Mouse (Mus musculus) limb, embryonic 12.5 days (tissue): ENCODE results near the gene Ncoa1. TPM values are rescaled to one million over a fixed set of nuclear protein-coding genes. Genes with fewer than 3 reads are reported as not detected.
"Not testable (repeated sequence)": the region's sequence is repeated elsewhere in the genome, so short reads cannot be mapped to it uniquely, and the experiment has no call there.

ENCODE experiments used
- ATAC-seq: fragments of 200-750 bp; cut with Nextera tagmentation; 2 replicates; pipeline ENCODE4 v1.8.0; 2017; ENCODE audit warnings: low read depth, moderate TSS enrichment; ENCODE audit not compliant: insufficient number of reproducible peaks, insufficient read depth, low FRiP score, low TSS enrichment
- H3K27ac ChIP-seq: fragments of 300-500 bp; sonication (generic); 2 replicates; pipeline ENCODE4 v1.5.1; 2016; ENCODE audit warnings: mild to moderate bottlenecking, moderate library complexity
- H3K27me3 ChIP-seq: fragments of 300-500 bp; sonication (generic); 2 replicates; pipeline ENCODE4 v1.6.1; 2016; ENCODE audit warnings: mild to moderate bottlenecking, moderate library complexity
- H3K36me3 ChIP-seq: fragments of 300-500 bp; sonication (generic); 2 replicates; pipeline ENCODE4 v1.6.1; 2016; ENCODE audit warnings: mild to moderate bottlenecking, moderate library complexity
- H3K4me1 ChIP-seq: fragments of 300-500 bp; sonication (generic); replicated peaks from 2 replicates; pipeline ENCODE4 v1.6.1; 2016
- H3K4me2 ChIP-seq: fragments of 300-500 bp; sonication (generic); 2 replicates; pipeline ENCODE4 v1.6.1; 2016; ENCODE audit warnings: mild to moderate bottlenecking, moderate library complexity
- H3K4me3 ChIP-seq: fragments of 300-500 bp; sonication (generic); replicated peaks from 2 replicates; pipeline ENCODE4 v1.5.1; 2016; ENCODE audit warnings: mild to moderate bottlenecking
- H3K9ac ChIP-seq: fragments of 300-500 bp; sonication (generic); replicated peaks from 2 replicates; pipeline ENCODE4 v1.6.1; 2016; ENCODE audit warnings: mild to moderate bottlenecking, moderate library complexity
- H3K9me3 ChIP-seq: fragments of 300-500 bp; sonication (generic); 2 replicates; pipeline ENCODE4 v1.6.1; 2016; ENCODE audit warnings: mild to moderate bottlenecking, moderate library complexity
- WGBS: fragments of 180-500 bp; shearing (Covaris S2); methylation state at CpG from one replicate; pipeline ENCODE4 v1.1.7; 2016; 5-methylcytosine and 5-hydroxymethylcytosine counted together
- polyA plus RNA-seq: library from polyadenylated mRNA; unstranded; fragments of >200 nt; fragmentation: Nextera tagmentation; extraction: Ambion mirVana; gene quantifications from 2 replicates; pipeline ENCODE4 v1.2.1, GENCODE M21; 2016

The Ncoa1 gene
- polyA plus RNA-seq, 1 experiment from 2014 or later, result 11.3 TPM

DNA sequence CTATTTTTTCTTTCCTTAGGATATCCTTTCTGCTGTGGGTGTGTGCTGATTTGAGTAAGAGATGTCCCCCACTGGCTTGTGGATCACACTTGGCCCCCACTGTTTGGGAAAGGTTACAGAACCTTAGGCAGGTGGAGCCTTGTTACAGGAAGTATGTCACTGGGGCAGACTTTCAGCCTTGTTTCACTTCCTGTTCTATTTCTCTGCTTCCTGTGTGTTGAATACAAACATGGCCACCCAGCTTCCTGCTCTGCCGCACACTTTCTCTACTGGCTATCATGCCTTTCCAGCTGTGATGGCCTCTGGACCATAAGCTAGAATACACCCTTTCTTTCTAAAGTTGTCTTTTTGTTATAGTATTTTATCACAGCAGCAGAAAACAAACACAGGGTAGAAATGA, 111.0 kb downstream of the Ncoa1 start:
- Histone ChIP-seq H3K4me2 (no peak overlapping the region), H3K27me3 (no peaks in the 10 kb centered on the region), H3K4me3 (no peak overlapping the region), H3K4me1 (no peaks in the 10 kb centered on the region), H3K36me3 (no peaks in the 10 kb centered on the region), H3K27ac (no peak overlapping the region), H3K9ac (no peak overlapping the region), H3K9me3 (no peaks in the 10 kb centered on the region)
- 92% methylated on average over 1 of the region's 1 CpGs for WGBS
- ATAC-seq, result no peak

DNA sequence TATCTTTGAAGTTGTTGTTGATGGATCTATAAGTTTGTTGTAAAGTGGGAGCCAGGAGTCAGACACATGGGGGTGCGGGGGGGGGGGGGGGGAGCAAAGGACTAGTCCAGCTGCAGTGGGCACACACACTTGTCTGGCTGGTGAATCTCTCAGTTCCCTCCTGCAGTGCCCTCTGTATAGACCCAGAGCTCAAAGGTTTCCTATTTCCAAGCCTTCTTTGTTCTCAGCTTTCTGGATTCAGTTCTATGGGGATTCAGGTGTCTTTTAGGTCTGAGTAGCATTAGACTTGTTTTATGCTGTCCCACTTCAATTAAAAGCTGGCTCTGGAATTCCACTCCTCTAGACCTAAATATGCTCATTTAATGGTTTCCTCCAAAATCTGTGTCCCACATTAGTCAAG, 117.5 kb downstream of the Ncoa1 start:
- Histone ChIP-seq H3K4me1 (no peaks in the 10 kb centered on the region; the same call in 1 of the 2 replicates), H3K4me2 (no peak overlapping the region), H3K4me3 (no peak overlapping the region), H3K9ac (no peak overlapping the region), H3K36me3 (no peaks in the 10 kb centered on the region), H3K9me3 (no peaks in the 10 kb centered on the region), H3K27ac (no peak overlapping the region), H3K27me3 (no peaks in the 10 kb centered on the region)
- ATAC-seq, result no peak
- no CpG with 5 or more reads among the region's 1 CpGs for WGBS

DNA sequence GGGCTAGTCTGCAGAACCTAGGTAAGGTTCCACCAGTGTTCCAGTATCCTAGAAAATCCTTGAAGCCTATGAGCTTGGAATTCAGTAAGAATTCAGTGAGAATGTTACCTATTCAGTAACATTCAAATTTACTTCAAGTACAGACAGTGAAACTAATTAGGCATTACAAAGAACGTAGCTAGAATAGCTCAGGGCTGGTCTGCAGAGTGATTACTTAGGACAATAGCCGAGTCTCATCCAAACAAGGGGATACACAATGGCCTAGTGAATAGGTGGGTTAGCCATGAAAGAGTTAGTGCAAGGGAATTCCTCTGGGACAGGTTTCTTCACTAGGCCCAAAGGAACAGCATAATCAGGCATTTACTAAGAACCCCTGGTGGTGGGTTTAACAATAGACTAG, 118.3 kb downstream of the Ncoa1 start:
- 69% methylated on average over 2 of the region's 2 CpGs for WGBS

DNA sequence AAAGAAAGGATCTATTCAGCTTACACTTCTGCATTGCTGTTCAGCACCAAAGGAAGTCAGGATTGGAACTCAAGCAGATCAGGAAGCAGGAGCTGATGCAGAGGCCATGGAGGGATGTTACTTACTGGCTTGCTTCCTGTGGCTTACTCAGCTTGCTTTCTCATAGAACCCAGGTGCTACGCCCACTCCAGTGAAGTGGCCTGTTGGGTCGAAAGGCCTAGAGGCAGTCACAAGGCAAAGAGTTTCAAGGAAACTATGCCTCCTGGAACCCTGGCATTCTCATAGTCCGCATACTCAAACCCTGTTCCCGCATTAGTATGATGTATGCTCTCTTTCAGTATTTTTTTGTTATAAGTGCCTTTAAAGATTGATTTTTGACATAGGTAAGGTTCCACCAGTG, 118.9 kb downstream of the Ncoa1 start:
- H3K4me1 ChIP-seq, result no peaks in the 10 kb centered on the region; the same call in 1 of the 2 replicates
- H3K27me3 ChIP-seq, result no peaks in the 10 kb centered on the region
- H3K27ac ChIP-seq, result no peak overlapping the region
- H3K9ac ChIP-seq, result no peak overlapping the region
- no peaks in the 10 kb centered on the region for H3K36me3 ChIP-seq
- no peak overlapping the region for H3K4me2 ChIP-seq
- no peaks in the 10 kb centered on the region for H3K9me3 ChIP-seq
- ATAC-seq, result no peak
- 91% methylated on average over 4 of the region's 4 CpGs for WGBS
- H3K4me3 ChIP-seq, result no peak overlapping the region

More for the DNA sequence above, 118.3 kb downstream of the Ncoa1 start:
- not testable (repeated sequence) for H3K4me2 ChIP-seq, H3K4me1 ChIP-seq, H3K27ac ChIP-seq, H3K9me3 ChIP-seq, H3K9ac ChIP-seq, H3K36me3 ChIP-seq, H3K27me3 ChIP-seq, H3K4me3 ChIP-seq, ATAC-seq

DNA sequence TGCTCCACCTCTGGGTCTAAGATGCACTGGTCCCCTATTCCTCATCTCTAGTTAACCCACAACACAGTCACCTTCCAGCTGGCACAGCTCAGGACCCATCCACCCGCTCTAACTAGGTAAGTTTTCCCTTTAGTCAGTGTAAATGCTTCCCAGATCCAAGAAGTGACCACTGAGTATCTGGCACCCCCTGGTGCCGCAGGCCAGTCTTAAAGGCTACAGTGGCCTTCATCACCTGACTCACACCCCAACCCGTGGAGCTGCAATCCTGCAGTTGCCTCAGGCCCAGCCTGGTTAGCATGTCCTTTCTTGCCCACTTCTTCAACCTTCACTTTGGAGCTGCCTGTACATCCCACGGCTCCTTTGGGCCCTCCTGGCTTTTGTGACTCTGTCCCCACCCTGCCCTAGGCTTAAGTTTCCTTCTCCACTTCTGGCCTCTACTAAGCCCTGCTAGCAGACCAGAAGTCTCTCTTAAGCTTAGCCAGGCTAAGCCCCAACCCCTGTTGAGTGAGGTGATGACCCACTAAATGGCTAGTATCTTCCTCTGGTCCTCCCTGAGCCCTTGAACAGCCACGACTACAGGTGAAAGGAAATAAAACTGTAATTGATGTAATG, 120.0 kb downstream of the Ncoa1 start:
- ATAC-seq, result no peak
- Histone ChIP-seq H3K4me1 (no peaks in the 10 kb centered on the region; the same call in 1 of the 2 replicates), H3K4me2 (no peak overlapping the region), H3K9ac (no peak overlapping the region), H3K9me3 (no peaks in the 10 kb centered on the region), H3K36me3 (no peaks in the 10 kb centered on the region), H3K27me3 (no peaks in the 10 kb centered on the region), H3K4me3 (no peak overlapping the region), H3K27ac (no peak overlapping the region)
- 69% methylated on average over 5 of the region's 5 CpGs for WGBS

DNA sequence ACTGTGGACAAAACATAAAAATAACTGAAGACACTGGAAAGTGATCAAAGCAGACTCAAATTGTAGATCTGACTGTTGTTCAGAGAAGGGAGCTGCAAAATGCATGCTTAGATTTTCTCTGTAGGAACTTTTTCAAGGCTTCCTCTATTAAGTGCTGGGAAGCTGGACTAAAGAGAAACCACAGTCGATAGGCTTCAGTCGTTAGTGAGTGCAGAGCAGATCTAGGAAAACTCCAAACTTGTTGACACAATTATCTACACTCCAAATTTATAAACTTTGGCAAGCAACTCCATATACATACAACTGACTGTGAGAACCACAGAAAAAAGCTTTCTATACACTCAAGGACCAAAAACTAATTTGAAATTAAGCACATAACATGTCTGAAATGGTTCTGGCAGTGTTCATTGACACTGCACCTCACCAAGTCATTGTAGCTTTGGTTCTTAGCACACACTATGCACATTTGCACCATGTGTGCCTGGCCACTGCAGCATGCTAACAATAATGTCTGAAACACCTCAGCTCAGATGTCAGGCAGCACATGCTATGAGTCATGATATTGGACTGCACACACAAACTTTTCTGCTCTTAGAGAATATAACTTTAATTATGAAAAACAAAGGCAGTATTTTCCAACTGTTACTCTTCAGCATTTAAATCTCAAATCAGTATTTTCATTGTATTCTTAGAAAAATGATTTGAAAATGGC, 121.8 kb downstream of the Ncoa1 start:
- ATAC-seq, result no peak
- 54% methylated on average over 2 of the region's 2 CpGs for WGBS
- no peak overlapping the region for H3K9ac ChIP-seq
- no peaks in the 10 kb centered on the region; the same call in 1 of the 2 replicates for H3K4me1 ChIP-seq
- no peak overlapping the region for H3K4me3 ChIP-seq
- H3K9me3 ChIP-seq, result no peaks in the 10 kb centered on the region
- H3K4me2 ChIP-seq, result no peak overlapping the region
- no peaks in the 10 kb centered on the region for H3K36me3 ChIP-seq
- no peaks in the 10 kb centered on the region for H3K27me3 ChIP-seq
- H3K27ac ChIP-seq, result no peak overlapping the region

DNA sequence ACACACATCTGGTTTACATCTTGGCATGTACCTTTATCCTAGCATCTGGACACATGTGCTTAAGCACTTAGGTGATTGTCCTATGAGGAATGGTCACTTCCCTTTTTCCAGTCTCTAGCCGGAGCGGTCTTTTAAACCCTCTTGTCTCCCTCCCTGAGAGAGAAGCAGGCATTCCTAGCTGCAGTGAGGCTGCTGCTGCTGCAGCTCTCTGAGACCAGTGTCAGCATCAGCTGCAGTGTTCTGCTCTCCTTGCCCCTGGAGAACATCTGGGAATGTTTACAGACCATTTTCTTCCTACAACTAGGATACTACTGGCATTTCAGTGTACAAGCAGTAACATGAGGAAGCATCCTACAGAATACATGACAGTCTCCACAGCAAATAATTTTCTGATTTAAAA, 133.8 kb downstream of the Ncoa1 start:
- ATAC-seq, result peak; percentile 52; the same call in 1 of the 2 replicates
- H3K4me2 ChIP-seq, result no peak overlapping the region
- no peaks in the 10 kb centered on the region for H3K36me3 ChIP-seq
- H3K27ac ChIP-seq, result 0 out of 2 replicates have a peak overlapping the region, but pooled peaks have one; percentile 23
- no peaks in the 10 kb centered on the region for H3K9me3 ChIP-seq
- H3K27me3 ChIP-seq, result no peaks in the 10 kb centered on the region
- no peak overlapping the region for H3K9ac ChIP-seq
- 22% methylated on average over 2 of the region's 2 CpGs for WGBS
- H3K4me1 ChIP-seq, result peaks cover 13% of the 10 kb centered on the region
- no peak overlapping the region for H3K4me3 ChIP-seq

DNA sequence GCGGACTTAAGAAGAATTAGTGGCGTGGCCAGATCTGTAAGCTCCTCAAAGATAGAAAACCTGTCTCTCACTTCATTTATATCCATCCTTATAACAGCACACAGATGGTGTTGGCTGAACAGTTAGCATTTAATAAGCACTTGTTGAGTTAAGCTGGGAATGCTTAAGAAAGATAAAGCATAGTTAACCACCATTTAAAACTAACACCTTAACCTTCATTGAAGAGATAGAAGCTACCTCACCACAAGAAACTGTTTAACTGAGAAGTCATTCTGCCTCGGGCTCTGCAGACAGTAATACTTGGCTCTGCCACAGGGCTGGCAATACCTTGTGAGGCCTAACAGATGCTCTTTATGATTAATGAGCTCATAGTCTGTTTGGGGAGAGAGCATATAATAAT, 134.9 kb downstream of the Ncoa1 start:
- Histone ChIP-seq H3K4me3 (no peak overlapping the region), H3K36me3 (no peaks in the 10 kb centered on the region), H3K27me3 (no peaks in the 10 kb centered on the region), H3K4me1 (peaks cover 13% of the 10 kb centered on the region), H3K9ac (no peak overlapping the region), H3K27ac (no peak overlapping the region), H3K9me3 (no peaks in the 10 kb centered on the region), H3K4me2 (no peak overlapping the region)
- ATAC-seq, result no peak
- 39% methylated on average over 3 of the region's 3 CpGs for WGBS

DNA sequence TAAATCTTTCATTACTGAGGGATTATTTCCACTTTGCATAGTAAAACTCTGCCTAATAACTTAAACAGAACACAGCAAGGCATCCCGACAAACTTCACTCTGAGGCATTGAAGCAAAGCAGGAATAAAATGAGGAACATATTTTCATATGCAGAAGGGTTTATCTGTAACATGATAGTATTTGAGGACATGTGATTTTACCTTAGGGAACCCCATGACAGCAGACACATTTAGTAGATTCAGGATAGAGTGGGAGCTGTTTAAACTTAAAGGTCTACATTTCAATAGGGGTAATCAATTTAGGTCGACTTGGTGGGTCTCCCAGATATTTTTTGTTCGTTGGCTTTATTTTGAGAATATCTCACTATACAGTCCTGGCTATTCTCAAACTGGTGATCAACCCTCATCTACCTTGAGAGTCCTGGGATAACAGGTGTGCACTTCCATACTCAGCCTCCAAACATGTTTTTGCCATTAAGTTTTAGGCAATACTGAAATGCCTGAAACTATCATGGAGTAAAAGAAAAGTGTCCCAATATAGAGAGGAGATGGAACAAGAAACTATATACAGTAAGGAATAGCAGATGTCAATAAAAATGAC, 136.6 kb downstream of the Ncoa1 start:
- no peaks in the 10 kb centered on the region for H3K36me3 ChIP-seq
- ATAC-seq, result peak; percentile 26; the same call in 1 of the 2 replicates

DNA sequence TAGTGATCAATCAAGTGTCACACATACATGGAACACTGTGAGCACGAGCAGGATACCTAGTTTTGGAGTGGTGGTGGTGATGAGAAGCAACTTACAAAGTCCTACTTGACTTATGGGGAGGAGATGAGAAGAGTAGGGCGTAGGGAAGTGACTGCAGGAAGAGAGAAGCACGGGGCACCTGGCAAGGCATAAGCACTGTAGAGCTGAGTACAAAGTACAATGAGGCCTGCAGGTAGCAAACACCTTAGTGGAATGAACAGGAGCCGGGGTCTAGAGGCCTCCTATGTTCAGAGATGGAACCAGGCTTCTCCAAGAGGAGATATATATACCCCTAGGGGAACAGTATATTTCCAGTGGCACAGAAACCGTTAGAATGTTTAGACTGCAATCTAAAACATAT, 153.4 kb downstream of the Ncoa1 start:
- WGBS, result 66% methylated on average over 5 of the region's 5 CpGs
- H3K4me2 ChIP-seq, result no peak overlapping the region
- no peaks in the 10 kb centered on the region for H3K9me3 ChIP-seq
- no peaks in the 10 kb centered on the region for H3K4me1 ChIP-seq
- H3K4me3 ChIP-seq, result no peak overlapping the region
- H3K36me3 ChIP-seq, result peaks cover 4% of the 10 kb centered on the region; the same call in 1 of the 2 replicates
- no peak for ATAC-seq
- no peak overlapping the region for H3K27ac ChIP-seq
- no peaks in the 10 kb centered on the region for H3K27me3 ChIP-seq
- H3K9ac ChIP-seq, result no peak overlapping the region

More for the DNA sequence above, 136.6 kb downstream of the Ncoa1 start:
- H3K27ac ChIP-seq, result no peak overlapping the region
- WGBS, result 64% methylated on average over 3 of the region's 3 CpGs
- no peak overlapping the region for H3K4me2 ChIP-seq
- no peak overlapping the region for H3K4me3 ChIP-seq
- peaks cover 13% of the 10 kb centered on the region for H3K4me1 ChIP-seq
- no peaks in the 10 kb centered on the region for H3K9me3 ChIP-seq
- no peaks in the 10 kb centered on the region for H3K27me3 ChIP-seq
- H3K9ac ChIP-seq, result no peak overlapping the region

DNA sequence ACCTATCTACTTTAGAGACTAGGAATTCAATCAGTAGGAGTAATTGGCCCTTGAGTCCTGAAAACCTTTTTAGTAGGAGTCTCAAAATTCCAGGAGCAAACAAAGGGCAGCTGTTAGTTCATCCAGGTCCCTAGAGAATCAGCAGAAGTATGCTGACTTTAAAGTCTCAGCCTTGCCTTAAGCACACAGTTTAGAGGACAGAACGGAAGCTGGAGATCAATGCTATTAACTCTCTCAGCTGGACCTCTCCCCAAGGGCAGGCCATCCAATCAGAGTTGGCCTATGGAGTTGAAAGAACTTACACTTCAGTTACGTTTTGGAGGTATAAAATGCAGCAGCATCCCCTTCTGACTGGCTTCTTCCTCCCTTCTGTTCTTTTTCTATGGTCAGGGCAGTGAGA, 154.8 kb downstream of the Ncoa1 start:
- Histone ChIP-seq H3K27me3 (no peaks in the 10 kb centered on the region), H3K4me3 (no peak overlapping the region), H3K9me3 (no peaks in the 10 kb centered on the region), H3K4me2 (no peak overlapping the region), H3K36me3 (peaks cover 4% of the 10 kb centered on the region; the same call in 1 of the 2 replicates), H3K4me1 (no peaks in the 10 kb centered on the region), H3K27ac (no peak overlapping the region), H3K9ac (no peak overlapping the region)
- ATAC-seq, result no peak
- 13% methylated on average over 2 of the region's 2 CpGs for WGBS
